Mouse (Mus musculus) limb, embryonic 11.5 days (tissue): ENCODE data around the gene Fam13c. TPM values are rescaled to one million over a fixed set of nuclear protein-coding genes. Genes with fewer than 3 reads are reported as not detected.

Experiments
- ATAC-seq: fragments of 200-750 bp; cut with Nextera tagmentation; 2 replicates; pipeline ENCODE4 v1.8.0; 2017; ENCODE audit warnings: low read depth; ENCODE audit not compliant: insufficient number of reproducible peaks, low FRiP score, low TSS enrichment
- DNase-seq: peaks from one replicate; pipeline ENCODE4 v3.0.0-alpha.2; 2015; ENCODE audit warnings: low spot score
- H3K27ac ChIP-seq: fragments of 300-500 bp; sonication (generic); replicated peaks from 2 replicates; pipeline ENCODE4 v1.5.1; 2014; ENCODE audit warnings: low read depth, mild to moderate bottlenecking, low read length
- H3K27me3 ChIP-seq: fragments of 300-500 bp; sonication (generic); 2 replicates; pipeline ENCODE4 v1.6.1; 2014; ENCODE audit warnings: mild to moderate bottlenecking, low read length, mixed read lengths; ENCODE audit not compliant: control insufficient read depth, insufficient read depth
- H3K36me3 ChIP-seq: fragments of 300-500 bp; sonication (generic); 2 replicates; pipeline ENCODE4 v1.6.1; 2014; ENCODE audit warnings: mild to moderate bottlenecking, low read length, moderate library complexity, mixed read lengths; ENCODE audit not compliant: control insufficient read depth, insufficient read depth
- H3K4me1 ChIP-seq: fragments of 300-500 bp; sonication (generic); 2 replicates; pipeline ENCODE4 v1.6.1; 2014; ENCODE audit warnings: low read length, mixed read lengths; ENCODE audit not compliant: control insufficient read depth, insufficient read depth
- H3K4me2 ChIP-seq: fragments of 300-500 bp; sonication (generic); 2 replicates; pipeline ENCODE4 v1.6.1; 2014; ENCODE audit warnings: low read depth, mild to moderate bottlenecking, moderate library complexity; ENCODE audit not compliant: severe bottlenecking
- H3K4me3 ChIP-seq: fragments of 300-500 bp; sonication (generic); 2 replicates; pipeline ENCODE4 v1.5.1; 2014; ENCODE audit warnings: low read depth, low read length
- H3K9ac ChIP-seq: fragments of 300-500 bp; sonication (generic); 2 replicates; pipeline ENCODE4 v1.6.1; 2014; ENCODE audit warnings: mild to moderate bottlenecking, low read length
- H3K9me3 ChIP-seq: fragments of 300-500 bp; sonication (generic); 2 replicates; pipeline ENCODE4 v1.6.1; 2016; ENCODE audit warnings: low read length; ENCODE audit not compliant: control insufficient read depth
- WGBS: fragments of 180-500 bp; shearing (Covaris S2); extraction: QIAGEN DNeasy Blood & Tissue Kit; methylation state at CpG from one replicate; pipeline ENCODE4 v1.1.7; 2014; 5-methylcytosine and 5-hydroxymethylcytosine counted together
- polyA plus RNA-seq: library from polyadenylated mRNA; unstranded; fragments of >200 nt; fragmentation: Nextera tagmentation; extraction: Ambion mirVana; gene quantifications from 2 replicates; pipeline ENCODE4 v1.2.1, GENCODE M21; 2014

Gene Fam13c
- polyA plus RNA-seq, 1 experiment from 2014 or later, result 9.8 TPM

DNA sequence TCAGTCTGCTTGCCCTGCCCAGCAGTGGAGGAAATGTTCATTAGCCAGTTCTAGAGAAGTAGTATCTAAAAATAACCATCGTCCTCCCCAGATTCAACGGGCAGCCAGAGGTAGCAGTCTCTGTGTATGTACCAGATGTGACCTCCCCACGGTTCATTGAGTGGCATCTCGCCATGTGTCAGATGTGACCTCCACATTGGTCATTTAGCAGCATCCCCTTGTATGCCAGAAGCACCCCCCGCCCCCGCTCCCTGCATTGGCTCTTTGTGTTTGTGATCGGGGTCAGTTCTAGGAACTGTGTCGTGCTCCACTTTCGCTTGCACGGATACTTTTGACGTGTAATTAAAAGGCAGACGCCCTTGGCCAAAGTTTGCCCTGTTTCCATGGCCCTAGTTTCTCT, 95.1 kb downstream of the Fam13c start:
- H3K4me3 ChIP-seq, result no peak overlapping the region
- no peak overlapping the region for H3K9ac ChIP-seq
- DNase-seq (no peak), ATAC-seq (no peak)
- no peaks in the 10 kb centered on the region for H3K4me1 ChIP-seq
- 90% methylated on average over 12 of the region's 12 CpGs for WGBS
- no peaks in the 10 kb centered on the region for H3K27me3 ChIP-seq
- no peaks in the 10 kb centered on the region for H3K9me3 ChIP-seq
- no peak overlapping the region for H3K4me2 ChIP-seq
- H3K36me3 ChIP-seq, result no peaks in the 10 kb centered on the region
- no peak overlapping the region for H3K27ac ChIP-seq

DNA sequence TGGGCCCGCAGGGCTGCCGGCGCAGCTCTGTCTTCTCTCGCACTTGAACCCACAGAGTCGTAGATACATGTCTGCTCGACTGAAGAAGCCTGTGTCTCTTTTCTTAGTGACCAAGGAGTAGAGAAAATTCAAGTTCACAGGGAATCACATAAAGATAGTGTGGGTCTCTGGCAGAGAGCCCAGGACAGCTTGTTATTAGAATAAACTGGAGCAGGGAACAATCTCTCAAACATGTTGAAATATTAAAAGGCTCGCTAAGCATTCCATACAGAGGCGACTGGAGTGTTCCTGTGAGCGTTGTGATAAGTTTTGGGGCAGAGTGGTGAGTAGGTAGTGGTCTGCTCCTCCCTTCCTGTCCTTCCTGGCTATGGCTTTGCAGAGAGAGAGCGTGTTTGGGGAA, 97.4 kb downstream of the Fam13c start:
- 92% methylated on average over 10 of the region's 10 CpGs for WGBS
- Histone ChIP-seq H3K9ac (no peak overlapping the region), H3K4me1 (no peaks in the 10 kb centered on the region), H3K4me2 (no peak overlapping the region), H3K36me3 (no peaks in the 10 kb centered on the region), H3K27ac (no peak overlapping the region), H3K27me3 (no peaks in the 10 kb centered on the region), H3K4me3 (no peak overlapping the region), H3K9me3 (no peaks in the 10 kb centered on the region)
- no peak for ATAC-seq
- DNase-seq, result no peak

- ATAC-seq (no peak), DNase-seq (no peak)
- Histone ChIP-seq H3K36me3 (no peaks in the 10 kb centered on the region), H3K27ac (no peak overlapping the region), H3K4me2 (no peak overlapping the region), H3K9ac (no peak overlapping the region), H3K9me3 (no peaks in the 10 kb centered on the region), H3K4me1 (no peaks in the 10 kb centered on the region), H3K27me3 (no peaks in the 10 kb centered on the region), H3K4me3 (no peak overlapping the region)
- 94% methylated on average over 9 of the region's 9 CpGs for WGBS
These were observed 99.0 kb downstream of the Fam13c start for GRCm38 (mm10) chr10:70539251-70539650.

DNA sequence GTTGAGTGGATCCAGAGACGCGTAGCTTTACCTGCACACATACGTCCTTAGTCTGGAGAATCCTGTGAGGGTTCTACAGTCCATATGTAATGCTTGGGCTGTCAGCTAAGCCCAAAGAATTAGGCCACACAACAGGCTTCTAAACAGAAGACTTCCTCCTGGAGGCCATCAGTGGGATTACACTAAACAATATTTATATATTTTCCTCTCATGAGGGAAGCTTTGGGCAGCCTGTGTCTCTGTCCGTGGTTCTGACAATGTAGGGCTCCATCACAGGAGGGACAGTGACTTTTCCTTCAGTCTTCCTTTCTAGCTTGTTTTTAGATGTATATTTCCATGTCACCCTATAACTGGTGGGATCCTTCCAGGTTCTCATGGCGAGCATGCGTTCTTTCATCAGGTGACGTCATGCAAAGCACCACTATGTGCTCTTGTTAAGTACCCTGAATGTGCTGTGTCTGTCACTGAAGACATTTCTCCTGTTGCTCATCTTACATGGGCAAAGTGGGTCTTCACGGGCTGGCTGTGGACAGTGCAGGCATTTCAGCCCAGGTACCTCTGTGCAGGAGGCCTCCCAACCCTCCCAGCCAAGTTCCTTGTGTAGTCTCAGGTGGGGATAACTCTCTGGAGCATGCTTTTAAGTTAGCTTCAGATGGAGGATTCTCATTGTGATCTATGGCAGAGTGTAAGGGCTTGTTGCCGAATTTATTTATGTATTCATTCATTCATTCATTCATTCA, 100.3 kb downstream of the Fam13c start:
- no peaks in the 10 kb centered on the region for H3K36me3 ChIP-seq
- no peak overlapping the region for H3K27ac ChIP-seq
- H3K9ac ChIP-seq, result no peak overlapping the region
- H3K4me2 ChIP-seq, result no peak overlapping the region
- H3K27me3 ChIP-seq, result no peaks in the 10 kb centered on the region
- DNase-seq (peak; percentile 42), ATAC-seq (no peak)
- H3K4me3 ChIP-seq, result no peak overlapping the region
- H3K9me3 ChIP-seq, result no peaks in the 10 kb centered on the region
- 83% methylated on average over 9 of the region's 9 CpGs for WGBS
- no peaks in the 10 kb centered on the region for H3K4me1 ChIP-seq

- H3K9me3 ChIP-seq, result no peaks in the 10 kb centered on the region
- H3K4me1 ChIP-seq, result no peaks in the 10 kb centered on the region
- DNase-seq (no peak), ATAC-seq (no peak)
- H3K27me3 ChIP-seq, result no peaks in the 10 kb centered on the region
- 85% methylated on average over 6 of the region's 6 CpGs for WGBS
- no peak overlapping the region for H3K27ac ChIP-seq
- H3K4me3 ChIP-seq, result no peak overlapping the region
- H3K9ac ChIP-seq, result no peak overlapping the region
- H3K36me3 ChIP-seq, result no peaks in the 10 kb centered on the region
- H3K4me2 ChIP-seq, result no peak overlapping the region
These were observed 102.6 kb downstream of the Fam13c start for GRCm38 (mm10) chr10:70542857-70543256.

GRCm38 (mm10) chr10:70552531-70552930, 112.2 kb downstream of the Fam13c start:
- no peaks in the 10 kb centered on the region for H3K4me1 ChIP-seq
- no peak overlapping the region for H3K4me2 ChIP-seq
- no peak overlapping the region for H3K27ac ChIP-seq
- H3K27me3 ChIP-seq, result no peaks in the 10 kb centered on the region
- ATAC-seq (no peak), DNase-seq (no peak)
- H3K9me3 ChIP-seq, result no peaks in the 10 kb centered on the region
- 94% methylated on average over 3 of the region's 3 CpGs for WGBS
- no peak overlapping the region for H3K9ac ChIP-seq
- no peak overlapping the region for H3K4me3 ChIP-seq
- no peaks in the 10 kb centered on the region for H3K36me3 ChIP-seq

GRCm38 (mm10) chr10:70563636-70564035, 123.4 kb downstream of the Fam13c start:
- no peak for ATAC-seq
- no peaks in the 10 kb centered on the region for H3K9me3 ChIP-seq
- H3K4me3 ChIP-seq, result no peak overlapping the region
- DNase-seq, result peak; percentile 84
- H3K4me2 ChIP-seq, result no peak overlapping the region
- no peaks in the 10 kb centered on the region for H3K27me3 ChIP-seq
- H3K27ac ChIP-seq, result no peak overlapping the region
- H3K36me3 ChIP-seq, result no peaks in the 10 kb centered on the region
- WGBS, result 26% methylated on average over 3 of the region's 3 CpGs
- no peaks in the 10 kb centered on the region for H3K4me1 ChIP-seq
- H3K9ac ChIP-seq, result no peak overlapping the region

GRCm38 (mm10) chr10:70581556-70582211, 141.4 kb downstream of the Fam13c start:
- H3K4me1 ChIP-seq, result no peaks in the 10 kb centered on the region
- no peaks in the 10 kb centered on the region for H3K27me3 ChIP-seq
- no peak overlapping the region for H3K9ac ChIP-seq
- H3K9me3 ChIP-seq, result no peaks in the 10 kb centered on the region
- H3K4me2 ChIP-seq, result no peak overlapping the region
- no peak overlapping the region for H3K4me3 ChIP-seq
- 71% methylated on average over 7 of the region's 7 CpGs for WGBS
- H3K27ac ChIP-seq, result no peak overlapping the region
- H3K36me3 ChIP-seq, result no peaks in the 10 kb centered on the region
- ATAC-seq (no peak), DNase-seq (no peak)
